Mouse (Mus musculus): ENCODE measurements around the gene Pdzd7.

The Pdzd7 gene

DNA sequence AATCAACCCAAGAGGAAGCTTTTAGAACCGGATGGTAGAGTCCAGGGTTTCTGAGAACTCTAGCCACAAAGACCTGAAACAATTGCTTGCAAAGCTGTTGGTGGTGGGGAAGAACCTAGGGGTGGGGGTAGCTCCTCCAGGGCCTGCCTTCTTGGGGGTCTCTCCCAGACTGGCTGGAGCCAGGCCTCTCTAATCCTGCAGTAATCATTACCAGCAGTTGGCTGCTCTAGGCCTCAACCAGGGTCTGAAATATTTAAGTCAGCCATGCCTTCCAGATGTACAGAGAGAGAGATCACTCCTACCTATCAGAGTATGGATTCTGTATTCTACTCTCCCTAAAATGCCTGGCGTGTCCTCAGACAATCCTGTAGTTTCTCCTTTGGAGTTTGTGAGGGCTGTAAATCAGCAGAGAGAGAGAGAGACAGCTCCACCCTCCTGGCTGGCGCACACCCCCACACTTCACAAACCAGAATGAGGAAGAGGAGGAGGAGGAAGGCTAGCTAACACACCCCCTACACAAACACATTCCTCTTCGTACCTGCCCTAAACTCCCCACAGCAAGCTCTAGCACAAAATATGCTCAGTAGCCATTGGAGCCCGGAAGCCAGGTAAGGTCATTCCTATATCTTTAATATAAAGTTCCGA, 31.8 kb downstream of the Pdzd7 start:
- DNase-seq (ENCODE audit: extremely low spot score, low spot score): no peak

DNA sequence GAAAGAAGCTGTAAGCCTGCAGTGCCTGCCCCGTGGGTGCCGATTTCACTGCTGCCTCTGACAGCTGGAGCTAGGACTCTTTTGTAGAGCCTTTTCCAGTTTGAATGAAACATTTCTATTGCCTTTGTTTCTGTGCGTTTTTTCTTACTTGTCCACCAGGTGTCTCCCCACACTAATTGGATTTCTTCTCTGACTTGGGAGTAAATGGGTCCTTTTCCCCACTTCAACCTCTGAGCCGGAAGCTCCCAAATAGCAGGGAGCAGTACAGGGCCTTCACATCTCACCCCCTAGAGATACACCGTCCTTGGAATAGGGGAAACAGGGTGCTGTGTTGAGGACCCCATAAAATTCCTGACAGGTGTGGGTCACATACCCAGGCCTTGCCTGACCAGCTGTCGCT, 32.9 kb downstream of the Pdzd7 start:
- DNase-seq (ENCODE audit: extremely low spot score, low spot score): no peak

- DNase-seq (ENCODE audit: extremely low spot score, low spot score): no peak
Observed at GRCm38 (mm10) chr19:45012219-45012618, 33.3 kb downstream of the Pdzd7 start.

- no peak for DNase-seq (ENCODE audit: extremely low spot score, low spot score)
Observed at GRCm38 (mm10) chr19:45010646-45011045, 34.9 kb downstream of the Pdzd7 start.

DNA sequence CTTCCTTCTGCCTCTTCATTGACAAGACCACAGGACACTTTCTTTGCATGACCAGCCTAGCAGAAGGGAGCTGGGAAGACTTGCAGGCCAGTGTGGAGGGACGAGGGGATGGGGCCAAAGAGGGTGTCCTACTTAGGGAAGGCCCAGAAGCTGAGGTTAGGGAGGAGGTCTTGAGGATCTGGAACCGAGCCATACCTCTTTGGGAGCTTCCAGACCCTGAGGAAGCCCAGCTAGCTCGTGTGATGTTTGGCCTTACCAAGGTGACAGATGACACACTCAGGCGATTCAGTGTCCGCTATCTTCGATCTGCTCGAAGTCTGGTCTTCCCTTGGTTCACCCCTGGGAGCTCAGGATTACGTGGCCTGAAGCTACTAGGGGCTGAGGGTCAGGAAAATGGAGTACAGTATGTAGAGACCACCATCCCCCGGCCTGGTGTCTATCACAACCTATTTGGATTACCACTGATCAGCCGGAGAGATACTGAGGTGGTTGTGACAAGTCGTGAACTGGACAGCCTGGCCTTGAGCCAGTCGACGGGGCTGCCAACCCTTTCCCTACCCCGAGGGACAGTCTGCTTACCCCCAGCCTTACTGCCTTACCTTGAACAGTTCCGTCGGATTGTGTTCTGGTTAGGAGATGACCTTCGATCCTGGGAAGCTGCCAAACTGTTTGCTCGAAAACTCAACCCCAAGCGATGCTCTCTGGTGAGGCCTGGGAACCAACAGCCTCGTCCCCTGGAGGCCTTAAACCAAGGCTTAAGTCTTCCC, 37.9 kb downstream of the Pdzd7 start:
- DNase-seq (ENCODE audit: extremely low spot score, low spot score): no peak

DNA sequence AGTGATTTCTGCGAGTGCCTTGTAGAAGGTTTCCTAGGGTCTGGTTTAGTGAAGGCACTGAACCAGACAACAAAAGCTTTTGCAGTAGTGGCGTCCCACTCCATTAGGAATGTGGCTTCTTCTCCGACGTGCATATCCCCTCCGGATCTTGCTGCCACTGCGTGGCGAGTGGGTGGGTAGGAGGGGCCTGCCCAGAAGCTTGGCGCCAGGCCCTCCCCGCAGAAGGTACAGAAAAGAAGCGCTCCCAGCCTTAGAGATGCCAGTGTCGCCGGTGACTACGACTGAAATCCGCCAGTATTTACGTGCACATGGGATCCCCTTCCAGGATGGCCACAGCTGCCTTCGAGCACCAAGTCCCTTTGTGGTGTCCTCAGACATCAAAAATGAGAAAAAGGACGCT, 38.5 kb downstream of the Pdzd7 start:
- DNase-seq (ENCODE audit: extremely low spot score, low spot score): no peak

- peak; percentile 98 for DNase-seq (ENCODE audit: extremely low spot score, low spot score)
Observed at GRCm38 (mm10) chr19:45005957-45006712, 39.4 kb downstream of the Pdzd7 start, which contains the start of gene Mrpl43. Gene Mrpl43 (minus strand): TSS chr19:45006442.

DNA sequence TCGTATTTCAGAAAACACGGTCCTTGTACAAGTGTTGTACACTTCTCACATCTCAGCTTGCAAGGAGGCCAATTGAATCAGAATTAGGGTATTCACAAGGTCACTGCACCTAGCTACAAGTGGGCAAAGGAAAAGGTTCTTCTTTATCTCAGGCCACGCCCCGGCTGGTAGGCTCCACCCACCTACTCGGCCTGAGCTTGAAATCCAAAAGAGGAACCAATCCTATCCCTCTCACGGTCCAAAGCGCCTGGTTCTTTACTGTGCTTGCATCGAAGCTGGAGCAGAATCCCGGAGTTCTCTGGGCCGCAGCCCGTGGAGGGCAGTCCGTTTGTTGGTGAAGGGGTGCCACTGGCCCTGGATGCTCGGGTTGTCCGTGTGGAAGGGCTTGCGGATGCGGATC, 40.1 kb downstream of the Pdzd7 start, which contains the start of gene Twnk:
Gene Twnk (plus strand): TSS at position 220 of the 400 bp plus-strand sequence.
- DNase-seq (ENCODE audit: extremely low spot score, low spot score): peak; percentile 47

DNA sequence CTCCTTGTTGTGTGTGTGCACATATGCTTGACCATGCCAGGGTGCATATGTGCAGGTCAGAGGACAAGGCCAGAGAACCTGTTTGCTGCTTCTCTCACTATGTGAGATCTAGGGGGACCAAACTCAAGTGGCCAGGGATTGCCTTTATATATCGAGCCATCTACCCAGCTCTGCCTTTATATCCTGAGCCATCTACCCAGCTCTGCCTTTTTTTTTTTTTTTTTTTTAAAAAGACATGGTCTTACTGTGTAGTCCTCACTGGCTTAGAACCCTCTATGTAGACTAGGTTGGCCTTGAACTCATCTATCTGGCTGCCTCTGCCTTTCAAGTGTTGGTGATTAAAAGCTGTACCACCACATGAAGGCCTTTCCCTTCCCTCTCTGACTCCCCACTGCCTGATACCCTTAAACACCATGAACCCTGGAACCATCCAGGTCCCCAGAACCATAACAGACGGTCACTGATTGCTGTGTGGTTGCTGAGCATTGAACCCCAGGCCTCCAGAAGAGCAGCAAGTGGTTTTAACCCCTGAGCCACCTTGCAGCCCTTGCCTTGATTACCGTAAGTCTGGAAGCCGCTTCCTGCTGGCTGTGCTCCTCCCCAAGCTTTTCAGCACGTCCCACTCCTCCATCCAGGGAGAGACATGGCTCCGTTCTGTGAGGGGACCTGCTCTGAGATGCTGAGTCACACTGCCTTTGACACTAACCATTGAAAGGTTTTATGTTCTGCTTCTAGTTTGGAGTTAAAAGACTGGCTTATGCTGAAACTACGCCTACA, 41.6 kb downstream of the Pdzd7 start:
- DNase-seq (ENCODE audit: extremely low spot score, low spot score): no peak

DNA sequence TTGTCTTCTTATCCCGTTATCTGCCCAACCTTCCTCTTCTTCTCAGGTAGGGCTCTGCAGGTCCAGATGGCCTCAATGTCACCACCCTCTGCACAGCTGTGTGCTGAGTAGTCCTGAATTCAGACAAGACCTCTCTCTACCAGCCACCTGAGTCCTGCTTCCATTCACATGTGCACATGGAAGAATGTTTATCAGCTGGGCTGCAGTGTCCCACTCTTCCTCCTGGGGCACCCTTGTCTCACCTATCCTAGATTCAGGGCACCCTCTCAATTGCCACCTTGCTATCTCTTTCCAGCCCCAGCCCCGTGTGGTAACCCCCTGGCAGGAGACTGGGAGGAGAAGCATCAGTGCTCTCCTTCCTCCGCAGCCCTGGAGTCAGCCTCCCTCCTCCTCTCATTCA, 43.2 kb downstream of the Pdzd7 start:
- no peak for DNase-seq (ENCODE audit: extremely low spot score, low spot score)

GRCm38 (mm10) chr19:44999647-45000046, 45.9 kb downstream of the Pdzd7 start:
- no peak for DNase-seq (ENCODE audit: extremely low spot score, low spot score)

- DNase-seq (ENCODE audit: extremely low spot score, low spot score): no peak
Observed at GRCm38 (mm10) chr19:44997786-44998185, 47.7 kb downstream of the Pdzd7 start.

- DNase-seq (ENCODE audit: extremely low spot score, low spot score): no peak
Observed at GRCm38 (mm10) chr19:44992712-44993111, 52.8 kb downstream of the Pdzd7 start.

GRCm38 (mm10) chr19:44992246-44992645, 53.3 kb downstream of the Pdzd7 start:
- no peak for DNase-seq (ENCODE audit: extremely low spot score, low spot score)

GRCm38 (mm10) chr19:44991031-44991430, 54.5 kb downstream of the Pdzd7 start:
- no peak for DNase-seq (ENCODE audit: extremely low spot score, low spot score)

DNA sequence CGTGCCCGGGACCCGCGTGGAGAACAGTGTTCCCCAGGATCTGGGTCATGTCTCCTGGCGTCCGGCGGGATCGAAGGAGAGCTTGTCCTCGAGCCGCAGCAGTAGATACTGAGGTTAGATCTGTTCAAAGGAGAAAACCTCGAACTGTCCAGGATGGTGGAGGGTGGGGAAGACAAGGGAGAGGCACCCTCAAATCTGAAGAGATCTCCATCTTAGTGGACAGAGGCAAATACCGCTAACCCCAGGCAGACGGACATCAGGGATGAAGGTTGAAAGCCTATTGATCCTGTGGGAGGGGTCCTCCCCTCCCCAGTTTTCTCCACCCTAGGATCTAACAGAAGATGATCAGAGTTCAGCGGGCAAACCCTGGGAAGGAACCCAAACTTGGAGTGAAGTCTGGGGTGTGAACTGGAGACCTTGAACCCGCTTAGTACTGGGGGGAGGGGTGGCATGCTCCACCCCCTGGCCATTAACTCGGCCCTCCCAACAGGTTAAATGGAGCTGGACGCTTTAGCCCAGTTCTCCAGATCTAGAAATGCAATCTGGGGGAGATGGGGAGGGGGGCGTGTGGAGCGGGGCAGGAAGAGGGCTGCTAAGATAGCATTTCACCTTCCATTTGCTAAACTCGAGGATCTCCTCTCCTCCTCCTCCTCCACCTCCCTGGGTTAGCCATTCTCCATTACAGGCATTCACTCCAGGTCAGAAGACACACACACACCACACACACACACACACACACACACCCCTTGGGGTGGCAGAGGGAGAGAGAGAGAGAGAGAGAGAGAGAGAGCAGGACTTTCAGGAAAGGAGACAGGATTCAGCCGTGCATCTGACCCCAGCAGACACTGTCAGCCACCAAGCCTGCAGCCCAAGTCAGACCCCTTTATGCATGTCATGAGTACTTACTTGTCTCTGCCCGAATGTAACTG, 55.7 kb downstream of the Pdzd7 start:
- no peak for DNase-seq (ENCODE audit: extremely low spot score, low spot score)

DNA sequence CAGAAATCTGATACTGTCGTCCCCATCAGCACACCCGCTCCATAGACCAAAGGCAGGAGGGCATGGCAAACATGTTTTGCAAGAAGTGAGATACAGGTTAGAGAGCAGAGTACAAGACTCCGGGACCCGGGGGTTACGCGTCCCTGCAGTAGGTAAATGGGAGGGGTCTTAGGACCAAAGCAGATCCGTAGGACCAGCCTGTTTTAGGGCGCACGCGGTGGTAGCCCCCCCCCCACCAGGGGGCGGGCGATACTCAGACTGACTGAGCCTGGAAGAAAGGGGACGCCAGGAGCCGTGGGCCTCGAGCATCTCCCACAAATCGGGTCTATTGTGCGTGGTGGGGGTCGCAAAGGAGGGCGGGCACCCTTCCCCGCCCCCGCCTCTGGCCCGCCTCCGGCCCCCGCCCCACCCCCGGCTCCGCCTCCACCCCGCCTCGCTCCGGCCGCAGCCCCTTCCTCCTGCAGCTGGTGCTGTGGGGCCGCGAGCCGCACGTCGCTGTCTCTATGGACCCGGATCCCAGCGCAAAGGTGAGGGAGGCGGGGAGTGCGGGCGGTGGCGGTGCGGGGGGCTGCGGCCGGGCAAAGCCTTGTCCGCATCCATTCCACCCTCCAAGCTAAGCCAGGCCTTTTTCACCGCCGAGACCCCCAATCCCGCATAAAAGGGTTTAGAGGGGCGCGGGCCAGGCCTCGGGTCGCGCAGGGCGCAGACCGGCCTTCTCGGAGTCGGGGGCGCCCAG, 56.5 kb downstream of the Pdzd7 start, which contains the start of gene Sema4g:
Gene Sema4g (plus strand): TSS at position 271 of the 736 bp plus-strand sequence.
- DNase-seq (ENCODE audit: extremely low spot score, low spot score): peak; percentile 70

DNA sequence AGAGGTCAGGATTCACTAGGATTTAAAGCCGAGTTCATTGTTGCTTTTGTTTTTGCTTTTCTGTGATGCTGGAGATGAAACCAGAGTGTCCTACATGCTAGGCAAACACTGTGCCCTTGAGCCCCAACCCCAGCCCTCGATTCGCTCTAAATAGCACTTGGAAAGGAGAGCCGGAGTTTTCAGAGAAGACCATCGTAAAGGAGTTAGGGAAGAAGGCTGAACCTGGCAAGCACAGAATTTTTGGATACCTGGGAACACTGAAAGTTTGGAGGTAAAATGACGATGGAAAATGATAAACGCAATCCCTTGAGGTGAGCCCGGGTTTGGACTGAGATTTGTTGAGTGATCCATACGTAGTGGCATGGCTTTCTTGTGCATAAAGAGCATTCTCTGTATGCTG, 57.2 kb downstream of the Pdzd7 start:
- DNase-seq (ENCODE audit: extremely low spot score, low spot score): no peak

- no peak for DNase-seq (ENCODE audit: extremely low spot score, low spot score)
Observed at GRCm38 (mm10) chr19:44987851-44988250, 57.7 kb downstream of the Pdzd7 start.
